Mouse (Mus musculus) embryonic facial prominence, embryonic 11.5 days (tissue): ENCODE results near the gene Bcr. TPM values are rescaled to one million over a fixed set of nuclear protein-coding genes. Genes with fewer than 3 reads are reported as not detected.
A peak's percentile ranks its signal among the peaks of the same experiment; 100 is the strongest.

Source experiments
- ATAC-seq: fragments of 200-750 bp; cut with Nextera tagmentation; replicated peaks from 2 replicates; pipeline ENCODE4 v1.8.0; 2017; ENCODE audit warnings: low read depth; ENCODE audit not compliant: insufficient number of reproducible peaks, low FRiP score, low TSS enrichment
- DNase-seq: peaks from one replicate; pipeline ENCODE4 v3.0.0-alpha.2; 2015; ENCODE audit warnings: low spot score
- H3K27ac ChIP-seq: fragments of 300-500 bp; sonication (generic); replicated peaks from 2 replicates; pipeline ENCODE4 v1.5.1; 2014; ENCODE audit warnings: mild to moderate bottlenecking, low read depth, low read length, control low read depth
- H3K27me3 ChIP-seq: fragments of 300-500 bp; sonication (generic); 2 replicates; pipeline ENCODE4 v1.6.1; 2014; ENCODE audit warnings: mild to moderate bottlenecking, low read length, moderate library complexity, mixed read lengths; ENCODE audit not compliant: control insufficient read depth, insufficient read depth
- H3K36me3 ChIP-seq: fragments of 300-500 bp; sonication (generic); replicated peaks from 2 replicates; pipeline ENCODE4 v1.6.1; 2014; ENCODE audit warnings: low read depth, mild to moderate bottlenecking, low read length, moderate library complexity, mixed read lengths; ENCODE audit not compliant: control insufficient read depth, insufficient read depth
- H3K4me1 ChIP-seq: fragments of 300-500 bp; sonication (generic); 2 replicates; pipeline ENCODE4 v1.6.1; 2014; ENCODE audit warnings: low read length, mixed read lengths; ENCODE audit not compliant: control insufficient read depth, insufficient read depth
- H3K4me2 ChIP-seq: fragments of 300-500 bp; sonication (generic); 2 replicates; pipeline ENCODE4 v1.6.1; 2014; ENCODE audit warnings: low read depth, mild to moderate bottlenecking, control low read depth, low read length, moderate library complexity
- H3K4me3 ChIP-seq: fragments of 300-500 bp; sonication (generic); 2 replicates; pipeline ENCODE4 v1.5.1; 2014; ENCODE audit warnings: low read depth, low read length, control low read depth
- H3K9ac ChIP-seq: fragments of 300-500 bp; sonication (generic); replicated peaks from 2 replicates; pipeline ENCODE4 v1.6.1; 2014; ENCODE audit warnings: mild to moderate bottlenecking, control low read depth, low read length
- H3K9me3 ChIP-seq: fragments of 300-500 bp; sonication (generic); replicated peaks from 2 replicates; pipeline ENCODE4 v1.6.1; 2016; ENCODE audit warnings: mild to moderate bottlenecking, low read length, inconsistent platforms, mixed read lengths; ENCODE audit not compliant: control insufficient read depth
- WGBS: fragments of 180-500 bp; shearing (Covaris S2); extraction: QIAGEN DNeasy Blood & Tissue Kit; methylation state at CpG from one replicate; pipeline ENCODE4 v1.1.7; 2014; 5-methylcytosine and 5-hydroxymethylcytosine counted together
- polyA plus RNA-seq: library from polyadenylated mRNA; unstranded; fragments of >200 nt; fragmentation: Nextera tagmentation; extraction: Ambion mirVana; gene quantifications from 2 replicates; pipeline ENCODE4 v1.2.1, GENCODE M21; 2014

The Bcr gene
- polyA plus RNA-seq, 1 experiment from 2014 or later: 10.3 TPM

GRCm38 (mm10) chr10:75211807-75212645, 151.6 kb downstream of the Bcr start, which contains the start of gene Specc1l:
Gene Specc1l, plus strand, starts transcription at chr10:75212073.
- WGBS: 0% methylated on average over 46 of the region's 80 CpGs
- Histone ChIP-seq H3K27me3 (no peaks in the 10 kb centered on the region), H3K9me3 (no peaks in the 10 kb centered on the region), H3K9ac (peak within 1 kb of the TSS; percentile 91), H3K27ac (peak within 1 kb of the TSS; percentile 95), H3K4me1 (no peaks in the 10 kb centered on the region), H3K4me3 (peak within 1 kb of the TSS; percentile 77), H3K4me2 (peak within 1 kb of the TSS; percentile 69), H3K36me3 (no peaks in the 10 kb centered on the region)
- DNase-seq: peak; percentile 96
- ATAC-seq: peak; percentile 97

DNA sequence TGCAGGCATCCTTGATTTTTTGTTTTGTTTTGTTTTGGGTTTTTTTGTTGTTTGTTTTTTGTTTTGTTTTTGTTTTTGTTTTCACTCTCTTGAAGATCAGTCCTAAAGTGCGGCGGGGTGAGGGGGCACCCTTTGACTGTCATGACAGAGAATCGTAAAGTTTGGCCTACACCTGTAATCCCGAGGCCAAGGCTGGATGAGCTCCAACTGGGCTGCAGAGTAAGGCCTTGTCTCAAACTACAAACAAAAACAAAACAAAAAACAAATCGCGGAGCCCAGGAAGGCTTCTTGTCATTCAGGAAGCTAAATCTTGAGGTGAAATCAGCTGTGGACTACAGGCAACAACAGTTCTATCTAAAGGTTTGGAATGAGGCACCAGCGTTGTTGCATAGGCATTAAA, 152.6 kb downstream of the Bcr start:
- no peaks in the 10 kb centered on the region for H3K9me3 ChIP-seq
- 62% methylated on average over 7 of the region's 7 CpGs for WGBS
- H3K27ac ChIP-seq: no peak overlapping the region
- no peaks in the 10 kb centered on the region for H3K27me3 ChIP-seq
- DNase-seq (no peak), ATAC-seq (no peak)
- H3K4me2 ChIP-seq: peak overlapping the region; percentile 69
- H3K4me3 ChIP-seq: peak overlapping the region; percentile 77
- peak overlapping the region; percentile 91 for H3K9ac ChIP-seq
- H3K4me1 ChIP-seq: no peaks in the 10 kb centered on the region
- no peaks in the 10 kb centered on the region for H3K36me3 ChIP-seq

DNA sequence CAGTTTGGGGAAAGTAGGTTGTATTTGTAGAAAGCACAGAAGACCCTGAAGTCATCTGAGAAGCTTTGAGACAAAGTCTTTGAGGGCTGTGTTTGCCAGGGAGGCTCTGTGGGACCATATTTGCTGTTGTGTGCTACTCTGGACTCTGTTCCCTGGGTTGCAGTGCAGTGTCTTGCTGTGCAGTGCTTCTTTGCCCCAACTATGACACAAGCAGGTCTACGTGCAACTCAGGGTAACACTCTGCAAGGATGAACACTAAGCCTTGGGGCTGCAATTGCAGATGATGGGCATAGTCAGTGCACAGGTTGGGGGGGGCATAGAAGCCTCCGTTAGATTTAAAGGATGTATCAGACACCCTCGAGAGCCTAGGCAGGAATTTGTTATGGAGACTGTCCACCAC, 160.3 kb downstream of the Bcr start:
- 86% methylated on average over 3 of the region's 3 CpGs for WGBS
- Histone ChIP-seq H3K27ac (no peak overlapping the region), H3K9me3 (no peaks in the 10 kb centered on the region), H3K4me3 (no peak overlapping the region), H3K9ac (no peak overlapping the region), H3K4me1 (no peaks in the 10 kb centered on the region), H3K4me2 (no peak overlapping the region), H3K27me3 (no peaks in the 10 kb centered on the region), H3K36me3 (no peaks in the 10 kb centered on the region)
- no peak for DNase-seq
- no peak for ATAC-seq

- ATAC-seq (no peak), DNase-seq (no peak)
- Histone ChIP-seq H3K27me3 (no peaks in the 10 kb centered on the region), H3K4me2 (no peak overlapping the region), H3K36me3 (no peaks in the 10 kb centered on the region), H3K27ac (no peak overlapping the region), H3K4me3 (no peak overlapping the region), H3K9me3 (no peaks in the 10 kb centered on the region), H3K4me1 (no peaks in the 10 kb centered on the region), H3K9ac (no peak overlapping the region)
- 76% methylated on average over 4 of the region's 4 CpGs for WGBS
Measured at GRCm38 (mm10) chr10:75221936-75222610, 161.7 kb downstream of the Bcr start.

- Histone ChIP-seq H3K36me3 (no peaks in the 10 kb centered on the region), H3K4me1 (no peaks in the 10 kb centered on the region), H3K27ac (no peak overlapping the region), H3K27me3 (no peaks in the 10 kb centered on the region), H3K4me2 (no peak overlapping the region), H3K4me3 (no peak overlapping the region), H3K9me3 (no peaks in the 10 kb centered on the region), H3K9ac (no peak overlapping the region)
- 67% methylated on average over 5 of the region's 5 CpGs for WGBS
- no peak for DNase-seq
- no peak for ATAC-seq
Measured at GRCm38 (mm10) chr10:75222611-75222998, 162.2 kb downstream of the Bcr start.

- Histone ChIP-seq H3K27me3 (no peaks in the 10 kb centered on the region), H3K4me1 (no peaks in the 10 kb centered on the region), H3K36me3 (no peaks in the 10 kb centered on the region), H3K4me2 (no peak overlapping the region), H3K9ac (no peak overlapping the region), H3K27ac (no peak overlapping the region), H3K4me3 (no peak overlapping the region), H3K9me3 (no peaks in the 10 kb centered on the region)
- WGBS: 73% methylated on average over 3 of the region's 3 CpGs
- ATAC-seq (no peak), DNase-seq (no peak)
Measured at GRCm38 (mm10) chr10:75224154-75224553, 163.8 kb downstream of the Bcr start.

GRCm38 (mm10) chr10:75224630-75225029, 164.2 kb downstream of the Bcr start:
- ATAC-seq (no peak), DNase-seq (no peak)
- no peak overlapping the region for H3K9ac ChIP-seq
- no peak overlapping the region for H3K4me2 ChIP-seq
- H3K27me3 ChIP-seq: no peaks in the 10 kb centered on the region
- H3K9me3 ChIP-seq: no peaks in the 10 kb centered on the region
- no CpG with 5 or more reads among the region's 2 CpGs for WGBS
- no peaks in the 10 kb centered on the region for H3K4me1 ChIP-seq
- H3K36me3 ChIP-seq: no peaks in the 10 kb centered on the region
- no peak overlapping the region for H3K4me3 ChIP-seq
- no peak overlapping the region for H3K27ac ChIP-seq

GRCm38 (mm10) chr10:75227381-75227780, 167.0 kb downstream of the Bcr start:
- DNase-seq: no peak
- no peak overlapping the region for H3K9ac ChIP-seq
- no peak overlapping the region for H3K4me3 ChIP-seq
- no peaks in the 10 kb centered on the region for H3K4me1 ChIP-seq
- no peaks in the 10 kb centered on the region; the same call in 1 of the 2 replicates for H3K36me3 ChIP-seq
- no peak overlapping the region for H3K27ac ChIP-seq
- no peaks in the 10 kb centered on the region for H3K9me3 ChIP-seq
- WGBS: 90% methylated on average over 3 of the region's 3 CpGs
- no peak for ATAC-seq
- no peaks in the 10 kb centered on the region for H3K27me3 ChIP-seq
- H3K4me2 ChIP-seq: no peak overlapping the region
